Mouse (Mus musculus) ES-E14 (cell line): Measurements from ENCODE around the gene Amdhd1. TPM values are rescaled to one million over a fixed set of nuclear protein-coding genes. Genes with fewer than 3 reads are reported as not detected.

Source experiments
- DNase-seq: peaks from one replicate; pipeline ENCODE4 v3.0.0-alpha.2; 2013; ENCODE audit warnings: low read depth, low spot score
- H3K27ac ChIP-seq: 2 replicates; pipeline ENCODE4 v1.5.1; 2012; ENCODE audit warnings: low read depth, mild to moderate bottlenecking, low read length, moderate library complexity, mixed read lengths; ENCODE audit not compliant: poor library complexity, insufficient read depth, severe bottlenecking
- H3K36me3 ChIP-seq: 2 replicates; pipeline ENCODE4 v1.6.1; 2012; ENCODE audit warnings: mild to moderate bottlenecking, low read length, moderate library complexity, mixed read lengths; ENCODE audit not compliant: control insufficient read depth, poor library complexity, insufficient read depth, severe bottlenecking
- H3K4me1 ChIP-seq, 2 experiments: fragments of 150-350 bp in 1 of 2; sonication (generic) in 1 of 2; 2 replicates each; pipeline ENCODE4 v1.6.1; 2012; ENCODE audit warnings: low read length in 2 of 2, mild to moderate bottlenecking in 1 of 2, mixed read lengths in 1 of 2; ENCODE audit not compliant: control insufficient read depth in 2 of 2, insufficient read depth in 2 of 2, poor library complexity in 1 of 2
- H3K4me3 ChIP-seq, 2 experiments: fragments of 150-350 bp in 1 of 2; sonication (generic) in 1 of 2; 2 replicates each; pipeline ENCODE4 v1.5.1; 2012; ENCODE audit warnings: low read length in 2 of 2, low read depth in 1 of 2, mild to moderate bottlenecking in 1 of 2, mixed read lengths in 1 of 2; ENCODE audit not compliant: insufficient read depth in 1 of 2, poor library complexity in 1 of 2, severe bottlenecking in 1 of 2
- H3K9ac ChIP-seq: 2 replicates; pipeline ENCODE4 v1.6.1; 2012; ENCODE audit warnings: low read depth, mild to moderate bottlenecking, low read length, mixed read lengths; ENCODE audit not compliant: poor library complexity, insufficient read depth, severe bottlenecking
- H3K9me3 ChIP-seq: fragments of 150-350 bp; sonication (generic); 2 replicates; pipeline ENCODE4 v1.6.1; 2012; ENCODE audit warnings: low read depth, mild to moderate bottlenecking, low read length; ENCODE audit not compliant: control insufficient read depth, insufficient read depth
- CHD2 ChIP-seq: IDR thresholded peaks from 2 replicates; pipeline ENCODE4 v1.6.1; 2014; ENCODE audit warnings: mild to moderate bottlenecking, low read depth, low read length, inconsistent platforms
- HCFC1 ChIP-seq: IDR thresholded peaks from 2 replicates; pipeline ENCODE4 v1.6.1; 2012; ENCODE audit warnings: low read length, inconsistent platforms, borderline replicate concordance; ENCODE audit not compliant: insufficient read depth
- MAFK ChIP-seq: IDR thresholded peaks from 2 replicates; pipeline ENCODE4 v1.6.1; 2014; ENCODE audit warnings: mild to moderate bottlenecking, low read depth, low read length, inconsistent platforms; ENCODE audit not compliant: insufficient read depth
- ZC3H11A ChIP-seq: IDR thresholded peaks from 2 replicates; pipeline ENCODE4 v1.6.1; 2012; ENCODE audit warnings: low read depth, mild to moderate bottlenecking, inconsistent platforms, low read length, borderline replicate concordance
- ZNF384 ChIP-seq: IDR thresholded peaks from 2 replicates; pipeline ENCODE4 v1.6.1; 2012; ENCODE audit warnings: low read depth, low read length, inconsistent platforms
- in situ Hi-C, 2 experiments: fragments of 600-800 bp; cut with MboI; formaldehyde crosslinking; loops; one replicate each; pipeline ENCODE4 v1.15.1; 2025; ENCODE audit warnings: low sequenced_read_pairs in 2 of 2, inconsistent platforms in 1 of 2; ENCODE audit not compliant: unreplicated experiment in 2 of 2
- total RNA-seq: library from RNA; depleted of rRNA; stranded (reverse); fragments of 300-350 nt; gene quantifications from 2 replicates; pipeline ENCODE4 v1.2.3, GENCODE M21; 2012

Gene Amdhd1
- total RNA-seq, 1 experiment = 0.40 TPM

DNA sequence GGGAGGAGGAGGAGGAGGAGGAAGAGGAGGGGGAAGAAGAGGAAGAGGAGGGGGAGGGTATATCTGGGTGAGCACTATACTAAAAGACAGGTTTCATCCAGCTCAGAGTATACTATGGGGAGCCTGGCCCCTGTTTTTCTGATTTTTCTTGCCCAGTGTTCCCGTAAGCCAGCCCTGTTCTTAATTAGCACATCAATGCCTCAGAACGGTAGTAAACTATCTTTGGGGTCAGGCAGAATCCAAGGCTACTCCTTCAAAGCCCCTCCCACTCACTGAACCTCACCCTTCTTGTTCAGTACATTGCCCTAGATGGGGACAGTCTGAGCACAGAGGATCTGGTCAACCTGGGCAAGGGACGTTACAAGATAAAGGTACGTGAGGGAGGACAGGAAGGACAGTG lies 49.4 kb downstream of the Amdhd1 start:
- H3K9ac ChIP-seq = peak overlapping the region; percentile 48; the same call in 1 of the 2 replicates
- TF ChIP-seq ZC3H11A (no peak), MAFK (no peak), CHD2 (no peak), ZNF384 (no peak), HCFC1 (no peak)

DNA sequence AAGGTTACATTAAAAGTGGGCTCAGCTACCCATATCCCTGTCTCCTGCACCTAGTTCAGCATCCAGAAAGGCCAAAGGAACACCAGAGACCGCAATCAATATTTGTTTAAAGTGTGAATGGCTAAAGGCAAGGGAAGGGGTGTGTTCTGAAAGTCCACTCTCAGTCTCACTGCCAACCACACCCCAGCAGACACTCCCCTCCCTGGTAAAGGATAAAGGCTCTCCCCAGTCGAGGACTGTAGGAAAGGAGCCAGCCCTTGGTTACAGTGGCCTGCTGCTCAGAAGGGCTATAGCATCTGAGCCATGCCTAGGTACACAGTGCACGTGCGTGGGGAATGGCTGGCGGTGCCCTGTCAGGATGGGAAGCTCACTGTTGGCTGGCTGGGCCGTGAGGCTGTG lies 51.0 kb downstream of the Amdhd1 start:
- Histone ChIP-seq H3K36me3 (peaks cover 8% of the 10 kb centered on the region), H3K27ac (no peak overlapping the region), H3K4me3 (no peak overlapping the region), H3K9me3 (no peaks in the 10 kb centered on the region), H3K4me1 (peaks cover 0 to 7% of the 10 kb centered on the region in 2 experiments; a peak in 2 of 4 replicates), H3K9ac (no peak overlapping the region)
- in situ Hi-C loops = no loop called here
- no peak for DNase-seq
- no peak for TF ChIP-seq CHD2
- no peak for TF ChIP-seq MAFK
- TF ChIP-seq ZC3H11A = no peak
- no peak for TF ChIP-seq HCFC1
- no peak for TF ChIP-seq ZNF384

More for the DNA sequence above, 49.4 kb downstream of the Amdhd1 start:
- Histone ChIP-seq H3K9me3 (no peaks in the 10 kb centered on the region), H3K36me3 (no peaks in the 10 kb centered on the region), H3K4me1 (peaks cover 0 to 7% of the 10 kb centered on the region in 2 experiments; a peak in 2 of 4 replicates), H3K4me3 (no peak overlapping the region), H3K27ac (no peak overlapping the region)
- peak; percentile 22 for DNase-seq
- in situ Hi-C loops = no loop called here

DNA sequence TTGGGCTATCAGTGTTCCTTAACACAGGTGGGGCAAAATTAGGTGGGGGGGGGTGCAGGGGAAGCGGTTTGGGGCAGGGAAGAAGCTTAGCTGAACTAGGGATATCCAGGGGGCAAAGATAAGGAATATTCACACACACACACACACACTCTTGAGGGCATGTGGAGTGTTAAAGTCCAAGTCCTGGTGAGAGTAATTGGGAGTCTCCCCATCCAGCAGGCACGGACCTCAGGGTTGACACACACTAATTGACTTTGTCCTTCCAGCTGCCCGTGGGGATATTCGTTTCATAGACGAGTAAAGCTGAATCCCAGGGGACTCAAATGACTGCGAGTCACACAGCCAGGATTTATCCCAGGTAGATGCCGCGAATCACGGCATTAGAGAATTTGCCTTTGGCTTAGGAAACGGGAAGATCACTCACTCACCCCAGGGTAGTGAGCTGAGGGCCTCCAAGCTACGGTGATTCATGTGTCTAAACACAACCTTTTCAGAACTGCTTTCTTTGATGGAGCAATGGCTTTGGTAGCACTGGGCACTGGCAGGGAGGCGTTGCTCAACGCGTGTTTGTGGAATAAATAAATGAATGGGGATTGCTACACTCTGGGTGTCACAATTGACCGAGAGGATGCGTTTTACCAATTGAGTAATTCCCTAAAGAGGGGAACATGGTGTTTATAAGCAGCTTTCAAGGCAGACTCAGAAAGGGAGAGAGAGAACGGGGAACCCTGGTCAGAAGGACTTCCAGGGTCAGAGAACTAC lies 51.6 kb downstream of the Amdhd1 start, which contains the start of gene Hal:
Gene Hal, plus strand, starts transcription at position 703 of the 762 bp plus-strand sequence.
- Histone ChIP-seq H3K27ac (no peak within 1 kb of the TSS), H3K9ac (no peak within 1 kb of the TSS), H3K36me3 (peaks cover 9% of the 10 kb centered on the region), H3K4me1 (peaks cover 0 to 7% of the 10 kb centered on the region in 2 experiments; a peak in 2 of 4 replicates), H3K4me3 (no peak within 1 kb of the TSS), H3K9me3 (no peaks in the 10 kb centered on the region)
- no peak for DNase-seq
- in situ Hi-C loops = no loop called here
- TF ChIP-seq ZNF384 (no peak), HCFC1 (no peak)

DNA sequence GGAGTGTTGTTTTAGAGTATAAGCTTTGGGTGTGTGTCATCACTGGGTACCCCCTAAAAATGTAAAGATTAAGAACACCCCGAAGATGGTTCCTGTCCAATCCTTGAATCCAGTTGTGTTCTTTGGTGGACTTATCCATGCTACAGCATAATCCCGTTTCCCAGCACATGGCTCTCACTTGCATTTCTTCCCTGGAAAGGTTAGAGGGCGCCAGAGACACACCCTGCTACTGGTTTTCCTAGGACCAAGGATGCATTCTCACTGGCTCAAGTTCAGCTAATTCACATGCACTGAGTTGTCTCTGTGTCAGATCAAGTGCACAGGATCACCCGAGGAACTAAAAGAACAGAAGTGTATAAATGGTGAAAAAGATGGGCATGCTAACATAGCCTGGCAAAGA lies 53.2 kb downstream of the Amdhd1 start:
- H3K4me3 ChIP-seq = no peak overlapping the region
- no peak overlapping the region for H3K27ac ChIP-seq
- DNase-seq = no peak
- H3K9ac ChIP-seq = no peak overlapping the region
- H3K36me3 ChIP-seq = peaks cover 17% of the 10 kb centered on the region
- peaks cover 0 to 7% of the 10 kb centered on the region in 2 experiments; a peak in 2 of 4 replicates for H3K4me1 ChIP-seq
- in situ Hi-C loops = no loop called here
- TF ChIP-seq HCFC1 = no peak
- TF ChIP-seq ZC3H11A = no peak
- TF ChIP-seq MAFK = no peak
- H3K9me3 ChIP-seq = no peaks in the 10 kb centered on the region
